Mouse (Mus musculus): Measurements from ENCODE around the gene 5430402E10Rik.
"Not testable (repeated sequence)": the region's sequence is repeated elsewhere in the genome, so short reads cannot be mapped to it uniquely, and the experiment has no call there.

The 5430402E10Rik gene

GRCm38 (mm10) chrX:77924962-77925361, at the start of gene 5430402E10Rik:
TSS of gene 5430402E10Rik (minus strand) at chrX:77925062.
- DNase-seq (ENCODE audit: low spot score), result not testable (repeated sequence)

GRCm38 (mm10) chrX:77880033-77880432, 44.8 kb downstream of the 5430402E10Rik start:
- DNase-seq (ENCODE audit: low spot score), result not testable (repeated sequence)
